Comparison of ENCODE assay signal across 16 mouse cellular contexts in genomic region chr14:22167285-22167684, GRCm38 (mm10).
A peak's percentile ranks its signal among the peaks of the same experiment; 100 is the strongest.
DNase-seq lines count a peak whose midpoint lies in the region; ATAC-seq lines count a peak whose summit lies in the region.
"Had no signal": no experiment of that assay in that cellular context is flagged by ENCODE, and none has a peak within 500 bp of the region (broad histone marks: within the 10 kb centered on the region; RNA-seq: fewer than 3 reads in every experiment).

No protein-coding gene starts in this region.

- H3K9me3 ChIP-seq in heart, embryonic 12.5 days (replicated peaks): no peaks in the 10 kb centered on the region
- H3K9me3 ChIP-seq in kidney, embryonic 16.5 days (ENCODE audit: low read length): no peaks in the 10 kb centered on the region
- H3K9me3 ChIP-seq in limb, embryonic 10.5 days (replicated peaks): no peaks in the 10 kb centered on the region
- H3K9me3 ChIP-seq in intestine, embryonic 15.5 days: no peaks in the 10 kb centered on the region
- H3K9me3 ChIP-seq: forebrain, embryonic 15.5 days had no signal

- H3K4me2 ChIP-seq in heart, embryonic 12.5 days: peak overlapping the region; percentile 38
- H3K4me2 ChIP-seq in kidney, embryonic 16.5 days (replicated peaks; ENCODE audit: low read depth, low read length): 0 out of 2 replicates have a peak overlapping the region, but pooled peaks have one; percentile 19
- H3K4me2 ChIP-seq in intestine, embryonic 15.5 days (replicated peaks): no peak overlapping the region
- H3K4me2 ChIP-seq: forebrain, embryonic 15.5 days; liver, embryonic 11.5 days had no signal

- H3K27me3 ChIP-seq in heart, embryonic 12.5 days (replicated peaks): peaks cover 3% of the 10 kb centered on the region
- H3K27me3 ChIP-seq in kidney, embryonic 16.5 days (ENCODE audit: insufficient read depth, low read length): peaks cover 25% of the 10 kb centered on the region
- peaks cover 81% of the 10 kb centered on the region for H3K27me3 ChIP-seq in limb, embryonic 10.5 days (ENCODE audit: low read depth, poor library complexity, severe bottlenecking)
- H3K27me3 ChIP-seq in intestine, embryonic 15.5 days (replicated peaks): no peaks in the 10 kb centered on the region; the same call in 1 of the 2 replicates

- peaks cover 11% of the 10 kb centered on the region for H3K4me1 ChIP-seq in heart, embryonic 12.5 days (replicated peaks)
- peaks cover 22% of the 10 kb centered on the region for H3K4me1 ChIP-seq in kidney, embryonic 16.5 days (ENCODE audit: insufficient read depth, low read length)
- H3K4me1 ChIP-seq in limb, embryonic 10.5 days: peaks cover 39% of the 10 kb centered on the region
- peaks cover 15% of the 10 kb centered on the region; the same call in 1 of the 2 replicates for H3K4me1 ChIP-seq in intestine, embryonic 15.5 days (replicated peaks)
- H3K4me1 ChIP-seq: forebrain, embryonic 15.5 days had no signal

- 43% methylated on average over 7 of the region's 7 CpGs for WGBS in heart, embryonic 12.5 days
- WGBS in kidney, embryonic 16.5 days: 20% methylated on average over 7 of the region's 7 CpGs
- WGBS in limb, embryonic 10.5 days: 25% methylated on average over 7 of the region's 7 CpGs
- WGBS in intestine, embryonic 15.5 days: 51% methylated on average over 7 of the region's 7 CpGs

- H3K36me3 ChIP-seq in heart, embryonic 12.5 days: no peaks in the 10 kb centered on the region
- no peaks in the 10 kb centered on the region for H3K36me3 ChIP-seq in kidney, embryonic 16.5 days (ENCODE audit: insufficient read depth, low read length)
- H3K36me3 ChIP-seq in limb, embryonic 10.5 days: no peaks in the 10 kb centered on the region
- no peaks in the 10 kb centered on the region for H3K36me3 ChIP-seq in intestine, embryonic 15.5 days
- H3K36me3 ChIP-seq: forebrain, embryonic 15.5 days had no signal

- DNase-seq in heart, postnatal 36 days: no peak
- DNase-seq in kidney, adult 18-20 months: no peak
- DNase-seq in forelimb bud, embryonic 11.5 days (ENCODE audit: low read depth, low spot score): peak; percentile 43
- no peak for DNase-seq in limb, embryonic 10.5 days (ENCODE audit: low spot score)
- DNase-seq in spleen, postnatal 36 days (ENCODE audit: low spot score in 2 of 2): no peak
- DNase-seq: cerebellum, adult 11 months; cerebellum, postnatal 36 days; gastrocnemius, postnatal 10 days; right cerebral cortex, adult 18-20 months; thymus, postnatal 25 days had no signal

- H3K27ac ChIP-seq in heart, embryonic 12.5 days (ENCODE audit: poor library complexity, severe bottlenecking): no peak overlapping the region
- H3K27ac ChIP-seq in kidney, embryonic 16.5 days (ENCODE audit: low read length): no peak overlapping the region
- peak overlapping the region; percentile 64; the same call in 1 of the 2 replicates for H3K27ac ChIP-seq in limb, embryonic 10.5 days
- no peak overlapping the region for H3K27ac ChIP-seq in intestine, embryonic 15.5 days
- H3K27ac ChIP-seq: forebrain, embryonic 15.5 days; left cerebral cortex, adult 2 months had no signal

- no peak for ATAC-seq in heart, embryonic 12.5 days (ENCODE audit: insufficient number of reproducible peaks, low FRiP score)
- ATAC-seq in kidney, embryonic 16.5 days (ENCODE audit: low FRiP score, low TSS enrichment): no peak
- no peak for ATAC-seq in intestine, embryonic 15.5 days
- ATAC-seq: forebrain, embryonic 15.5 days had no signal

- intact Hi-C loops in heart, postnatal 36 days (cut with DNase I): no loop called here

- H3K4me3 ChIP-seq in heart, embryonic 12.5 days: no peak overlapping the region
- H3K4me3 ChIP-seq in kidney, embryonic 16.5 days (ENCODE audit: low read length): no peak overlapping the region
- peak overlapping the region; percentile 5; the same call in 1 of the 2 replicates for H3K4me3 ChIP-seq in limb, embryonic 10.5 days
- no peak overlapping the region for H3K4me3 ChIP-seq in intestine, embryonic 15.5 days (replicated peaks)
- H3K4me3 ChIP-seq: forebrain, embryonic 15.5 days; left cerebral cortex, adult 2 months had no signal

- H3K9ac ChIP-seq in heart, embryonic 12.5 days: no peak overlapping the region
- H3K9ac ChIP-seq in kidney, embryonic 16.5 days (replicated peaks; ENCODE audit: low read length): 0 out of 2 replicates have a peak overlapping the region, but pooled peaks have one; percentile 12
- H3K9ac ChIP-seq in intestine, embryonic 15.5 days: no peak overlapping the region
- H3K9ac ChIP-seq: forebrain, embryonic 15.5 days had no signal
